Mouse (Mus musculus) gastrocnemius, postnatal 36 days (tissue): ENCODE measurements around the gene Slc16a14. TPM values are rescaled to one million over a fixed set of nuclear protein-coding genes. Genes with fewer than 3 reads are reported as not detected.

Experiments used
- DNase-seq, 2 experiments: peaks; one replicate each; pipeline ENCODE4 v3.0.0; 2022
- intact Hi-C: fragments of 180-260 bp; cut with DNase I; formaldehyde crosslinking; loops from one replicate; pipeline ENCODE4 v1.15.1; 2025
- total RNA-seq, 2 experiments: library from RNA; stranded (reverse); gene quantifications; 2 replicates each; pipeline ENCODE4 v1.2.3; 2021

Gene Slc16a14
- total RNA-seq, 2 experiments from 2014 or later, result 0.07 to 0.08 TPM

GRCm38 (mm10) chr1:84915010-84915409, 19.9 kb downstream of the Slc16a14 start:
- intact Hi-C loops, result no loop called here

GRCm38 (mm10) chr1:84912571-84912970, 22.4 kb downstream of the Slc16a14 start:
- DNase-seq, result no peak
- intact Hi-C loops, result no loop called here

More at GRCm38 (mm10) chr1:84915010-84915409, 19.9 kb downstream of the Slc16a14 start:
- DNase-seq, result no peak

- DNase-seq, result no peak
- intact Hi-C loops, result no loop called here
Observed at GRCm38 (mm10) chr1:84910177-84910804, 24.6 kb downstream of the Slc16a14 start.

GRCm38 (mm10) chr1:84904467-84904866, 30.5 kb downstream of the Slc16a14 start:
- intact Hi-C loops, result no loop called here
- DNase-seq, result no peak

GRCm38 (mm10) chr1:84899156-84899555, 35.8 kb downstream of the Slc16a14 start:
- intact Hi-C loops, result no loop called here
- DNase-seq, result no peak

GRCm38 (mm10) chr1:84897364-84897763, 37.6 kb downstream of the Slc16a14 start:
- DNase-seq, result no peak
- intact Hi-C loops, result no loop called here

GRCm38 (mm10) chr1:84891746-84892145, 43.2 kb downstream of the Slc16a14 start:
- intact Hi-C loops, result no loop called here
- no peak for DNase-seq

- no peak for DNase-seq
- intact Hi-C loops, result no loop called here
Observed at GRCm38 (mm10) chr1:84890503-84890902, 44.4 kb downstream of the Slc16a14 start.

GRCm38 (mm10) chr1:84890005-84890393, 44.9 kb downstream of the Slc16a14 start:
- DNase-seq, result no peak
- intact Hi-C loops, result no loop called here

GRCm38 (mm10) chr1:84889330-84890004, 45.5 kb downstream of the Slc16a14 start:
- intact Hi-C loops, result no loop called here
- no peak for DNase-seq

GRCm38 (mm10) chr1:84885921-84886320, 49.0 kb downstream of the Slc16a14 start:
- no peak for DNase-seq
- intact Hi-C loops, result no loop called here

GRCm38 (mm10) chr1:84885174-84885573, 49.8 kb downstream of the Slc16a14 start:
- DNase-seq, result no peak
- intact Hi-C loops, result no loop called here

GRCm38 (mm10) chr1:84883889-84884288, 51.0 kb downstream of the Slc16a14 start:
- intact Hi-C loops, result loop anchor here (5.0 kb wide), 1 partner anchor 152 kb away; no protein-coding TSS in a partner anchor
- no peak for DNase-seq

GRCm38 (mm10) chr1:84882937-84883336, 52.0 kb downstream of the Slc16a14 start:
- intact Hi-C loops, result loop anchor here (5.0 kb wide), 1 partner anchor 151 kb away; no protein-coding TSS in a partner anchor

GRCm38 (mm10) chr1:84882066-84882532, 52.8 kb downstream of the Slc16a14 start:
- intact Hi-C loops, result loop anchor here (5.0 kb wide), 1 partner anchor 150 kb away; no protein-coding TSS in a partner anchor
- DNase-seq, result no peak

More at GRCm38 (mm10) chr1:84882937-84883336, 52.0 kb downstream of the Slc16a14 start:
- no peak for DNase-seq

- intact Hi-C loops, result loop anchor here (5.0 kb wide), 1 partner anchor 149 kb away; no protein-coding TSS in a partner anchor
- DNase-seq, result no peak
Observed at GRCm38 (mm10) chr1:84881248-84882065, 53.5 kb downstream of the Slc16a14 start.

GRCm38 (mm10) chr1:84879571-84880120, 55.3 kb downstream of the Slc16a14 start:
- intact Hi-C loops, result loop anchor here (5.0 kb wide), 1 partner anchor 147 kb away; no protein-coding TSS in a partner anchor
- DNase-seq, result no peak

- intact Hi-C loops, result no loop called here
- no peak for DNase-seq
Observed at GRCm38 (mm10) chr1:84877590-84877989, 57.3 kb downstream of the Slc16a14 start.

GRCm38 (mm10) chr1:84872939-84873338, 62.0 kb downstream of the Slc16a14 start:
- intact Hi-C loops, result no loop called here
- DNase-seq, result no peak

GRCm38 (mm10) chr1:84872105-84872504, 62.8 kb downstream of the Slc16a14 start:
- intact Hi-C loops, result no loop called here
- no peak for DNase-seq
